Mouse (Mus musculus): Measurements from ENCODE around the gene Scgb2b20.
"Not testable (repeated sequence)": the region's sequence is repeated elsewhere in the genome, so short reads cannot be mapped to it uniquely, and the experiment has no call there.

The Scgb2b20 gene

DNA sequence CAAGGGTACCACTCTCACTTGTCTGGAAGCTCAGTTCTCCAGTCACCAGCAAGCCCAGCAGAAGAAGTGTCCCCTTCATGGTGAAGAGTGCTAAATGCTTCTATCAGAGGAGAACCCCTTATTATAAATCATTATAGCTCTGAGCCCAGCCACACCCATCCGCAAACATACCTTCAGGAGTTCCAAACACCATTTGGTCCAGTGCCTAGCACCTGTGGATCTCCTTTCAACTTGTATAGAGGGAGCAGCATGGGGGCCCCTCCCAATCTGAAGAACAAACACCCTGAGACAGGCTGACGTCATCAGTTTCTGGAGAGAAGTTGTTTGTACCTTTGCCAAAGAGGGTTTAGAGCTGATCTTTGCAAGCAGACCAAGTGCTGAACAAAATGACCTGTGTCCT is at the start of gene Scgb2b20:
Gene Scgb2b20 (minus strand): TSS at position 101 of the 400 bp plus-strand sequence.
- not testable (repeated sequence) for DNase-seq (ENCODE audit: low read depth)

DNA sequence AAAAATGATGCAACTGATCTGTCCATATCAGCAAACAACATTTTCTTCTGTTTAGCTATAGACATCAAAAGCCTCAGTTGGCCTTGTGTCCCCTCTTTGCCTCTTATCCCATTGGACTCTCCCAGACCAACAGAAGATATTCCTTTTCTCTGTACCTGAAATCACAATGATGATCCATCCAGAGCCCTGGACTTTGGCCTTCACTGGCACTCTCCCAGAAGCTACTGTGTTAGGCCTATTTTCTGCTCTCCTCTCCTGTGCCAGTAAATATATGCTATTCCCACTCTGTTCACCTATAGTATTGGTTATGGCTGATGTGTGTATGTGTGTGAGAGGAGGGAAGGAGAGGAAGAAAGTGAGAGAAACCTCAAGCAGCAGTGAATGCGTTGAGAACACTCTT is 43.6 kb upstream of the Scgb2b20 start:
- DNase-seq (ENCODE audit: low read depth): not testable (repeated sequence)

DNA sequence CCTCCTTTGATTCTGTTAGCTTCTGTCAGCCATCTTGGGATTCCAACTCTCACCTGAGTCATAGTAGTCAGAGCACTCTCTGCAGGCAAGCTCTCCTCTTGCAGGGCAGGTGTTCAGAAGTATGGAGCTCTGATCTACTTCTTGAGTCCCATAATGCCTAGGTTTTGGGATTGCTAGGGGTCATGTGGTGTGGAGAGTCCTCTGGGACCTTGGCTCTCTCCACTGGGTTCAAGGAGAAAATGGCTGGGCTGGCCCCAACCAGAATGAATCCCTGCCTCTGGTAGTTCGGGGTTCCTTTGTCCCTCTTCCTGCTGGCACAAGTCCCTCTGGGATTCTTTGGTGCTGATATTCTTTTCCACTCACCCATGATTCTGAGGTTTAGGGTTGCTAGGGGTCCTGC is 35.5 kb upstream of the Scgb2b20 start:
- no peak for DNase-seq (ENCODE audit: low read depth)

DNA sequence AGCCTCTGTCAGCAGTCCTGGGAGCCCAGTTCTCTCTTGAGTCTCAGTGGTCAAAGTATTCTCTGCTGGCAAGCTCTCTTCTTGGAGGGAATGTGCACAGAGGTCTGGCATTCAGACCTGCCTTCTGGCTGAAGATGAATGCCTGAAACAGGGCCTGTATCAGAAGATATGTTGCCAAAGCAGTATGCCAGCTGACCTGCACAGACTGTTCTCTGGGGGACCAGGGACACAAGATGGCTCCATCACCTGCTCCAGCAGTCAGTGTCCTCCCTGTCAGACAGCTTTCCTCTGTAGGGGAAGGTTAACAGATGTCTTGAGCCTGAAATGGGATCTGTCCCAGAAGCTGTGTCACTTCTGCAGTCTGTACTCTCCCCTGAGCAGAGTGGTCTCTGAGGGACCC is 33.6 kb upstream of the Scgb2b20 start:
- not testable (repeated sequence) for DNase-seq (ENCODE audit: low read depth)

DNA sequence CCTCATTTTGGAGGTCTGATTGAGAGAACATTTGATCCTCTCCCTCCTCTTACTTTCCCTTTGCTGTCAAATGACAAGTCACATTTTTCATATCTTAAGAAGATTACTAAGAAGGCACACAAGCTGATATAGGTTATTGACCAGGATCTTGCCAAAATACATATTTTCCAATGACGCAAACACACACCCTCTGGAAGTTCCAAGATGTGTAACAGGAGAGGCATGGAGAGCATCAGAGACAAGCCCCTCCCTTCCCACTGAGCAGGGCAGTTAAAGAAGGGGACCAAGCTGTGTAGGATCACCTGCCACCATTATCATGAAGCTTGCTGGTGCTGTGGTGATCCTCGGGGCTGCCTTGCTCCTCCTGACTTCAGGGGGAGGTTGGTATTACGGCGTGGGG is 6.8 kb upstream of the Scgb2b20 start, which contains the start of gene Scgb1b20:
Gene Scgb1b20 (plus strand): TSS at position 301 of the 400 bp plus-strand sequence.
- DNase-seq (ENCODE audit: low read depth): not testable (repeated sequence)

Measured in c-Kit-positive CD71-positive TER-119-negative erythroid progenitor cells, embryonic 14.5 days (primary cell).